Mouse (Mus musculus): ENCODE data around the gene Btn2a2. TPM values are rescaled to one million over a fixed set of nuclear protein-coding genes. Genes with fewer than 3 reads are reported as not detected.
A peak's percentile ranks its signal among the peaks of the same experiment; 100 is the strongest.

Btn2a2 gene
- polyA plus RNA-seq, 1 experiment from 2014 or later, result not detected

DNA sequence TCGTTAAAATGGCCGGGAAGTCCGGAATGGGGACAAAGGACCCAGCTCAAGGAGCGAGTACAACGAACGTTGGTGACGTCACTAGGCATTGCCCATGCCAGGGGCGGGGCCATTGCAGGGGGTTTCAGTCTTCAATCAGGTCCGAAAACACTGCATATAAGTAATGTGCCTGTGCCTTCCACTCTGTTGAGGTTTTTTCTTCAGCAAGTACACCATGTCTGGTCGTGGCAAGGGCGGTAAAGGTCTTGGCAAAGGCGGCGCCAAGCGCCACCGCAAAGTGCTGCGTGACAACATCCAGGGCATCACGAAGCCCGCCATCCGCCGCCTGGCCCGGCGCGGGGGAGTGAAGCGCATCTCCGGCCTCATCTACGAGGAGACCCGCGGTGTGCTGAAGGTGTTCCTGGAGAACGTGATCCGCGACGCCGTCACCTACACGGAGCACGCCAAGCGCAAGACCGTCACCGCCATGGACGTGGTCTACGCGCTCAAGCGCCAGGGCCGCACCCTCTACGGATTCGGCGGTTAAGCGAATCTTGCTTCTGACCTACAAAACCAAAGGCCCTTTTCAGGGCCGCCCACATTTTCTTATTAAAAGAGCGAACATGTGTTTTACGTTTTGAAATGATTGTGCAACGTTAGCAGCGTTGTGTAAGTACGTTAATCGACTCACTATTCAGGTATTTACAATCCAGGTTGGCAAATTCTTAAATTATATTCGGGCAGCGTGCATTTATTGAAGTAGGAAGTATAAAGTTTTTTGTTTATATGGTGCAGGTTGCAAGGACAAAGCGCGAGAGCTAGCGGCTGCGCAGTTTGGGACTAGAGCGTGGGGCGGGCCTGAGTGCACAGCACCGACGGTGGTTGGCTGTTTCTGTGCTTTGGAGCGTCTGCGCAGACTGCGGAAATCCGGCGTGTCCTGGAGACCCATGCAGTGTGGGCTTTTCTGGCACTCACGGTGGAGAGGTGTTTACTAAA is 42.5 kb upstream of the Btn2a2 start, which contains the start of gene Hist1h4h:
Gene Hist1h4h, plus strand, starts transcription at position 150 of the 975 bp plus-strand sequence.
- Histone ChIP-seq H3K9me3 (replicated peaks) (no peaks in the 10 kb centered on the region), H3K27ac (peak within 1 kb of the TSS; percentile 98), H3K4me1 (replicated peaks) (peaks cover 42% of the 10 kb centered on the region), H3K27me3 (no peaks in the 10 kb centered on the region), H3K36me3 (no peaks in the 10 kb centered on the region), H3K9ac (peak within 1 kb of the TSS; percentile 84), H3K4me3 (replicated peaks) (peak within 1 kb of the TSS; percentile 63), H3K4me2 (peak within 1 kb of the TSS; percentile 65)
- DNase-seq, result peak; percentile 96
- ATAC-seq (ENCODE audit: low read depth), result peak; percentile 63
- WGBS (ENCODE audit: insufficient replicate concordance), result under 1% methylated on average over 61 of the region's 70 CpGs

DNA sequence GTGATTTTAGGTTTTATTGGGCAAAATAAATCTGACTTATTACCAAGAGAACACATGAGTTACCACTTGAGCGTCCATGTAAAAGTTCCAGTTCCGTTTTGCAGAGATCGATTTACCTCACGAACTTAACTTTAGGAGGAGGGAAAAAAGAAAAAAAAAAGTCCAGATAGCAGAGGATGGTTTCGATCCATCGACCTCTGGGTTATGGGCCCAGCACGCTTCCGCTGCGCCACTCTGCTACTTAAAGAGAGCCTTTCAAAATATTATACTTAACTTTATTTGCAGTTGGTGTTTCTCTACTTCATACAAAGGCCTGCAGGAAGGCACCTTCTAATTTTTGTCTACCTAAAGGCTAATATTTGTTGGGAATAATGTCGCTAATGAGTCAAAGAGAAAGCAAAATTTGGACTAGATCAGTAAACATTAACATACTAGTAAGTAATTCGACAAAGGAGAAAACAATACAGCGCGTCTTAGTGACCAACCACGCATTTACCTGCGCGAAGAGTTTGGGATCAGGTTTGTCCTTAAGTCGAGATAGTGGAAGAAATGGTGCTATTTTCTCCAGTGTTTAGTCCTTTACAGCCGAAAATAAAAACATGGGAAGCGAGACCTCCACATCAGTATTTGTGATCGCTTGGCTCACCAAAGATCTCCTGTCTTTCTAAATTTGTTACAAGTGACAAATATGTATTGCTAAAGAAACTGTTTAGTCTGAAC is 41.7 kb upstream of the Btn2a2 start:
- H3K36me3 ChIP-seq, result no peaks in the 10 kb centered on the region

DNA sequence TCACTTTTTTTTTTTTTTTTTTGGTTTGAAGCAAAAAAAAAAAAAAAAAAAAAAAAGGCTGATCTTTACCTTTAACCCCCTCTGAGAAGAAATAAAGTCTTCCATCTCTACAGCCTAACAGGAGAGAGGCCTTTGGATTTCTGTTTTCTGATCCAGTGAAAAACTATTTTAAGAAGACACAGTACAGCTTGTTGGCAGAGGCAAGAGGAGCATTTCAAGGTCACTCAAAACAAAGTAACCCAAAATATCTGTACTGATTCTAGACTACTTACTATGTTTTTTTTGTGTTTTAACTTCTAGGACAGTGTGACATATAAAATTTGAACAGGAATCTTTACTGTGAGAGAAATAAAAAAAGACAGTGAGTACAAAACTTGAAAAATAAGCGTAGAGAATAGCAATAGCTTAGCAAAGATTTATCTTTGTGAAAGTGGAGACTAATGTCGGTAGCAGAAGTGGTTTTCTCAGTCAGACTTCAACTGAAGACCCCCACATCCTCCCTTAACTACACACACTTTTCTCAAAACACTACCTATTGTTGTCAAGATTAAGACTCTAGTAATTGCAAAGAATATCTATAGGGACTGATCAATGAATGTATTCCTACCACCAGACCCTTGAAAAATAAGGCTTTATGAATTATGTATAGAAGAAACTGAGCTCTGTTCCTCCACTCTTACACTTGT is 41.0 kb upstream of the Btn2a2 start:
- Histone ChIP-seq H3K9ac (peak overlapping the region; percentile 84), H3K27ac (peak overlapping the region; percentile 98)

More for the DNA sequence above, 41.7 kb upstream of the Btn2a2 start:
- Histone ChIP-seq H3K27me3 (no peaks in the 10 kb centered on the region), H3K4me1 (replicated peaks) (peaks cover 51% of the 10 kb centered on the region), H3K9me3 (replicated peaks) (no peaks in the 10 kb centered on the region), H3K4me2 (peak overlapping the region; percentile 65), H3K4me3 (replicated peaks) (peak overlapping the region; percentile 63), H3K27ac (peak overlapping the region; percentile 98), H3K9ac (peak overlapping the region; percentile 84)
- WGBS (ENCODE audit: insufficient replicate concordance), result under 1% methylated on average over 20 of the region's 20 CpGs
- ATAC-seq (ENCODE audit: low read depth) (no peak), DNase-seq (peak; percentile 72)

DNA sequence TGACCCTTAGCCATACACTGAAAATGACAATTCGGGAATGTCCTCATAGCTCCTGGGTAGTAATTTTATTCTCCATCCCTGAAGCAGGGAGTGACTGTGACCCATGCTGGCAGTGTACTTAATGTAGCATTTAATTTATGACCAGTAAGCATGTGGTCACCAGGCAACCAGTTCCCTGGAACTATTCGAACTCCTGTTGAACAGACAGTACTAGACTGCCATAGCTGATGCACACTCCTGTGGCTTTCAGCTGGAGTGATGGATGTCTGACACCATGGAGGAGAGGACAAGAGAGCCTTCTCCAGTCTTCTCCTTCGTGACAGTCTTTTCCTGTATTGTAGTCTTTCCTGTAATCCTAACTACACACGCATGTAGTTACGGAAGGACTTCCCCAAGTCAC is 40.3 kb upstream of the Btn2a2 start:
- H3K4me2 ChIP-seq, result no peak overlapping the region
- DNase-seq, result no peak

More for the DNA sequence above, 41.0 kb upstream of the Btn2a2 start:
- peak overlapping the region; percentile 65 for H3K4me2 ChIP-seq
- no peaks in the 10 kb centered on the region for H3K27me3 ChIP-seq
- no peak for ATAC-seq (ENCODE audit: low read depth)
- 28% methylated on average over 2 of the region's 2 CpGs for WGBS (ENCODE audit: insufficient replicate concordance)
- H3K36me3 ChIP-seq, result no peaks in the 10 kb centered on the region
- H3K4me3 ChIP-seq (replicated peaks), result peak overlapping the region; percentile 63
- H3K9me3 ChIP-seq (replicated peaks), result no peaks in the 10 kb centered on the region
- peaks cover 56% of the 10 kb centered on the region for H3K4me1 ChIP-seq (replicated peaks)
- DNase-seq, result no peak

DNA sequence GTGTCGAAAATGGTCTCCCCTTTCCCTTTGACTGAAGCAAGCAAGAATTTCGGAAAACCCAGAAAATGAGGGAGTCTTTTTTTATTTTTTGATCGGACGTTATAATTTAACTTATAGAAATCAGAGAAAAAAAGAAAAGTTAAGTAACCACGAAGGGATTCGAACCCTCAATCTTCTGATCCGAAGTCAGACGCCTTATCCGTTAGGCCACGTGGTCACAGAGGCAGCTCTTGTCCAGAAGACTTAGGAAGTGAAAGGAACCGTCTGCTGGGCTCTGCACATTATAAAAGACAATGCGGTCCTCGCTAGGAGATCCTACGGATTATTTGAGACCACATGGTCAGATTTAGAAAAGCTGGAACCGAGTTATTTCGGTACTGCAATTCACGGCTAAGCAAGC is 37.7 kb upstream of the Btn2a2 start:
- ATAC-seq (ENCODE audit: low read depth) (no peak), DNase-seq (peak; percentile 84)
- peak overlapping the region; percentile 69 for H3K4me2 ChIP-seq
- H3K9ac ChIP-seq, result peak overlapping the region; percentile 70
- peak overlapping the region; percentile 54 for H3K4me3 ChIP-seq (replicated peaks)
- H3K36me3 ChIP-seq, result no peaks in the 10 kb centered on the region
- WGBS (ENCODE audit: insufficient replicate concordance), result under 1% methylated on average over 17 of the region's 17 CpGs
- H3K9me3 ChIP-seq (replicated peaks), result no peaks in the 10 kb centered on the region
- H3K27ac ChIP-seq, result peak overlapping the region; percentile 40; the same call in 1 of the 2 replicates
- H3K27me3 ChIP-seq, result no peaks in the 10 kb centered on the region
- H3K4me1 ChIP-seq (replicated peaks), result peaks cover 59% of the 10 kb centered on the region

More for the DNA sequence above, 40.3 kb upstream of the Btn2a2 start:
- Histone ChIP-seq H3K4me1 (replicated peaks) (peaks cover 60% of the 10 kb centered on the region), H3K9me3 (replicated peaks) (no peaks in the 10 kb centered on the region), H3K9ac (peak overlapping the region; percentile 51; the same call in 1 of the 2 replicates), H3K4me3 (replicated peaks) (no peak overlapping the region), H3K27me3 (no peaks in the 10 kb centered on the region), H3K36me3 (no peaks in the 10 kb centered on the region), H3K27ac (peak overlapping the region; percentile 15)
- WGBS (ENCODE audit: insufficient replicate concordance), result 79% methylated on average over 5 of the region's 5 CpGs
- no peak for ATAC-seq (ENCODE audit: low read depth)

DNA sequence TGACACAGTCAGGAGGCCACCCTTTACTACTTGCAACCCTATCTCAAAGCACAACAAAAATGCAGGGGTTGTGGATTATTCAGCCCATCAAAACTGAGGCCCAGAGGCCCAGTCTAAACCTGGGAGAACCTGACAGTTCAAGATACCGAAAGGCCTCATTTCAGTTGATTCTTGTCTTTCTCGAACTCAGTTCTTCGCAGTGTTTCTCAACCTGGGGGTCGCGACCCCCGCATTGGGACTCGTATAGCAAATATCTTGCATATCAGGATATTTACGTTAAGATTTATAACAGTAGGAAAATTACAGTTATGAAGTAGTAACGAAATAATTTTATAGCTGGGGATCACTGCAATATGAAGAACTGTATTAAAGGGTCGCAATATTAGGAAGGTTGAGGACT is 37.2 kb upstream of the Btn2a2 start:
- Histone ChIP-seq H3K27ac (peak overlapping the region; percentile 40), H3K4me3 (replicated peaks) (peak overlapping the region; percentile 54), H3K9me3 (replicated peaks) (no peaks in the 10 kb centered on the region), H3K36me3 (no peaks in the 10 kb centered on the region), H3K4me1 (replicated peaks) (peaks cover 63% of the 10 kb centered on the region), H3K4me2 (peak overlapping the region; percentile 69), H3K9ac (peak overlapping the region; percentile 57), H3K27me3 (no peaks in the 10 kb centered on the region)
- ATAC-seq (ENCODE audit: low read depth) (no peak; the same call in 1 of the 2 replicates), DNase-seq (no peak)
- 2% methylated on average over 10 of the region's 10 CpGs for WGBS (ENCODE audit: insufficient replicate concordance)

DNA sequence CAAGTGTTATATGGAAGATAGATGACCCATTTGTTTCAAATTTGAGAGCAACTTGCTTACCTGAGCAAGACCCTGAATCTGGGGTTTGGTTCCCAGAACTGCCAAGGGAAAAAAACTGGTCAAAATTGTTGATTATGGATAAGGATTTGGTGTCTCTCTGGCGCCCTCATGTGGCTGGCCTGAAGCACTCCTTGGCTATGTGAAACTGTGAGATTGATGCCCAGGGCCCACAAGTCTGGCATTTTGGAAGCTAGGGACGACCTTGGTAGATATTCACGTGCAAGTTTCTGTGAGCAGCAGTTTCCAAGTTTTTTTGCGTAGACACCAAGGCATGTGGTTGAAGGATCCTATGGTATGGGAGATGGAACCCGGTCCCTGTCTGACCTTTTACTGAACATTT is 36.0 kb upstream of the Btn2a2 start:
- Histone ChIP-seq H3K9ac (no peak overlapping the region), H3K36me3 (no peaks in the 10 kb centered on the region), H3K4me1 (replicated peaks) (peaks cover 71% of the 10 kb centered on the region), H3K9me3 (replicated peaks) (no peaks in the 10 kb centered on the region), H3K27ac (no peak overlapping the region), H3K27me3 (no peaks in the 10 kb centered on the region), H3K4me3 (replicated peaks) (no peak overlapping the region), H3K4me2 (peak overlapping the region; percentile 38; the same call in 1 of the 2 replicates)
- peak; percentile 76 for DNase-seq
- ATAC-seq (ENCODE audit: low read depth), result 0 out of 2 replicates have a peak, but pooled peaks have one; percentile 21
- WGBS (ENCODE audit: insufficient replicate concordance), result 10% methylated on average over 5 of the region's 5 CpGs

DNA sequence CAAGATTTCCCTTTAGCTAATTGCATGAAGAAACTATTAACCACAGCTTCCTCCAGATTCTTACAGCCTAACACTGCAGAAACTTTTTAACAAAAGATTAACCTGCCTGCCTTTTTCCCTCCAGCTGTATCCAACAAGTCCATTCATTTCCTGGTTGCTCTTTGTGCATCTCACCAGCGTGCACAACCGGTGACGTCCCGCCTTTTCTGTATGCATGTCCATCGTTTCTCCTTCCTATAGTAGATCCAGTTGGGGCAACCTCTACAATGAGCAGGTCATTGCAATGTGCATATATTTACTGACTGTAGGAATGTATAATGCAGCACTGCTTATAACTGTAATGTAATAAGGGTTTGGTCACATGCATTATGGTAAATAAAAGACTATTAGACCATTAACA is 35.3 kb upstream of the Btn2a2 start:
- WGBS (ENCODE audit: insufficient replicate concordance), result 40% methylated on average over 5 of the region's 5 CpGs
- DNase-seq, result no peak
- H3K4me1 ChIP-seq (replicated peaks), result peaks cover 69% of the 10 kb centered on the region

DNA sequence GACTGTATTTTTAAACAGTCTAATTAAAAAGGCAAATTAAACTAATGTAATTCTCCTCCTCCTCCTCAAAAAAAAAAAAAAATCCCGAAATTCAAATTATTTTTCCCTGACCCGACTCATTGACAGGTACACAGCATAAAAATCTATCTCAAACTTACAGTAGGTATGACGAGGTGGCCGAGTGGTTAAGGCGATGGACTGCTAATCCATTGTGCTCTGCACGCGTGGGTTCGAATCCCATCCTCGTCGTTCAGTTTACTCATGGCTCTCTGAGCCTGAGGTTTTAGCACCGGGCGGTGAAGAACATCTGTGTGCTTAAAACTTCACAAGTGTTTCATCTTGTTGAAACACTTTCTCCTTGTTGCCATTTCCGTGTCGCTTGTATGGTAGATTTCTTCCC is 33.0 kb upstream of the Btn2a2 start:
- no peaks in the 10 kb centered on the region for H3K9me3 ChIP-seq (replicated peaks)
- no peak overlapping the region for H3K27ac ChIP-seq
- H3K9ac ChIP-seq, result peak overlapping the region; percentile 54
- peak overlapping the region; percentile 37 for H3K4me3 ChIP-seq (replicated peaks)
- ATAC-seq (ENCODE audit: low read depth) (peak; percentile 62), DNase-seq (peak; percentile 80)
- peaks cover 55% of the 10 kb centered on the region for H3K4me1 ChIP-seq (replicated peaks)
- H3K36me3 ChIP-seq, result no peaks in the 10 kb centered on the region
- WGBS (ENCODE audit: insufficient replicate concordance), result under 1% methylated on average over 14 of the region's 14 CpGs
- H3K4me2 ChIP-seq, result peak overlapping the region; percentile 61
- H3K27me3 ChIP-seq, result no peaks in the 10 kb centered on the region

More for the DNA sequence above, 35.3 kb upstream of the Btn2a2 start:
- ATAC-seq (ENCODE audit: low read depth), result no peak
- H3K9me3 ChIP-seq (replicated peaks), result no peaks in the 10 kb centered on the region
- no peak overlapping the region for H3K27ac ChIP-seq
- H3K4me3 ChIP-seq (replicated peaks), result no peak overlapping the region
- no peaks in the 10 kb centered on the region for H3K36me3 ChIP-seq
- no peak overlapping the region for H3K4me2 ChIP-seq
- no peaks in the 10 kb centered on the region for H3K27me3 ChIP-seq
- no peak overlapping the region for H3K9ac ChIP-seq

DNA sequence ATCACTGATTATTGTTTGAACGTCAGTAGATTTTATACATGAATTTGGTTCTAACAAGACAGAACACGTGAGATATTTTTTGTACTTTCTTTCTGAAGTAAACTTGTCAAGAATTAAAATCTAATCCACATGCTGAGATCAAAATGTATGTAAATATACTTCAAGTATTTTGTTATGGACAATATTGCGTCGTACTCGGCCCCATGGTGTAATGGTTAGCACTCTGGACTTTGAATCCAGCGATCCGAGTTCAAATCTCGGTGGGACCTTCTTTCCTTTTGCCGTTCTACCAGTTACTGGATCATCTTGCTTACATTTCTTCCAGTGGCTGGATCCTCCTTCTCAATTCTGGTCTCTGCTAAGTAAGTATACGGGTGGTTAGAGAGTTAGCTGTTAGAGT is 30.8 kb upstream of the Btn2a2 start:
- peak; percentile 79 for DNase-seq
- Histone ChIP-seq H3K4me1 (replicated peaks) (peaks cover 51% of the 10 kb centered on the region), H3K4me2 (peak overlapping the region; percentile 67), H3K27me3 (no peaks in the 10 kb centered on the region), H3K27ac (peak overlapping the region; percentile 70), H3K4me3 (replicated peaks) (peak overlapping the region; percentile 65), H3K36me3 (no peaks in the 10 kb centered on the region), H3K9ac (peak overlapping the region; percentile 20; the same call in 1 of the 2 replicates), H3K9me3 (replicated peaks) (no peaks in the 10 kb centered on the region)
- ATAC-seq (ENCODE audit: low read depth), result peak; percentile 44
- under 1% methylated on average over 10 of the region's 10 CpGs for WGBS (ENCODE audit: insufficient replicate concordance)

All from liver, embryonic 13.5 days (tissue).